Mouse (Mus musculus): ENCODE measurements at regions not wholly inside any gene's neighbourhood (a gene's known extent, or its start where the extent isn't known, plus 50 kb on each side); places are given as distances from the start of the nearest gene placed in this dataset.

DNA sequence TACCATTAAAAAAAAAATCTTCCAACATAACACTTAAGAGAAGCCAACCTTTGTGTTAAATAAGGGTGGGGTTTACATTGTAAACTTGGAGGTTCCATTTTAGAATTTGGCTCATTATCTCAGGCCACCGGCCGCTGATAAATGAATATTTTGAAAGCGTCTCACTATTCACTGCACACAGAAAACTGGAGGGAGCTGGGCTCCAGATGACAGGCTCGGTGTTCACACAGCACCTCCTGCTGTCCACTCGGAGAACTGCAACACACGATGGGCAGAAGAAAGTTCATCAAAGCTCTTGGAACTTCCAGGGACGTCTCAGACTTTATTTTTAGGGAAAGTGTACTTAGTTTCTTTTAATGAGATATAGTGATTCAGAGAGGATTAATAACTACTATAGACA, 78.6 kb upstream of the Dnajc24 start:
- 3% methylated on average over 7 of the region's 7 CpGs for WGBS
- ATAC-seq (ENCODE audit: insufficient number of reproducible peaks, low FRiP score, low TSS enrichment, low read depth), result no peak
- H3K27me3 ChIP-seq, result no peaks in the 10 kb centered on the region
- H3K4me2 ChIP-seq, result no peak overlapping the region
- H3K36me3 ChIP-seq, result no peaks in the 10 kb centered on the region
- H3K27ac ChIP-seq, result no peak overlapping the region
- no peak overlapping the region for H3K4me3 ChIP-seq
- H3K9ac ChIP-seq, result no peak overlapping the region
- H3K9me3 ChIP-seq, result no peaks in the 10 kb centered on the region
- H3K4me1 ChIP-seq, result no peaks in the 10 kb centered on the region

DNA sequence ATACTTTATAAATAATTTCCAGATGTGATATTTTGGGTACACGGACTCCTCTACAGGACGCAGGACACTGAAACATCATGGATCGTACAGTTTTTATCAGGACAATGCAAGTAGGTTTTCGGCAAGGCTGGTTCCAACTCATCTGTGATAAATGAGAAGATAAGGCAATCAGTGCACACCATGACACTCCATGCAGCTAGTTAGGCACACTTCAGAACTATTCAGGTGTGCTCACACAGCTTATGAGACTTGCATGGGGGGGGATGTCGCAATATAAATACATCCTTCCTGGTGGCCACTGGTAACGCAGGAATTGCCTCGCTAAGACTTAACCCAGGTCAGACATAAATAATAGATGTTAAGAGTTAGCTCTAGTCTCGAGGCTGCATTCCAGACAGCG, 77.3 kb upstream of the Dnajc24 start:
- no peaks in the 10 kb centered on the region for H3K27me3 ChIP-seq
- WGBS, result 64% methylated on average over 9 of the region's 9 CpGs
- no peak overlapping the region for H3K4me2 ChIP-seq
- H3K9me3 ChIP-seq, result no peaks in the 10 kb centered on the region
- H3K9ac ChIP-seq, result no peak overlapping the region
- H3K36me3 ChIP-seq, result no peaks in the 10 kb centered on the region
- H3K4me3 ChIP-seq, result no peak overlapping the region
- no peak for ATAC-seq (ENCODE audit: insufficient number of reproducible peaks, low FRiP score, low TSS enrichment, low read depth)
- no peaks in the 10 kb centered on the region for H3K4me1 ChIP-seq
- no peak overlapping the region for H3K27ac ChIP-seq

DNA sequence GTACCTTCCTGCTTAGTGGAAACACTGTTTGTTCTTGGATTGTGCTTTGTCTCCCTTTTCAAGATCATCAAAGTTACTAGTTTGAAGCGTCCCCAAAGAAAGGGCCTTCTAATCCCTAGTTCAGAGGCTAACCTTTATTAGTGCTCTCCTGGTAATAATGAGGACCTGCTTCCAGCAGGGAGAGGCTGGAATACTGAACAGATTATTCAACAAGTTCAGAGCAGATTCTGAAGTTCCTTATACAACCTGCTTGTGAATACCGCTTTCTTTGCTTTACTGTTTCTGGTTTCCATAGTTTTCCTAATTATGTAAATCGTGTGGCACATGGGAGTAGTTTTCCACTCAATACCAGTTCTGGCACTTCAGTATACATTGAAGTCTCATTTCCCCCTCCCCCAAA, 75.2 kb upstream of the Dnajc24 start:
- Histone ChIP-seq H3K27me3 (no peaks in the 10 kb centered on the region), H3K4me1 (no peaks in the 10 kb centered on the region), H3K9me3 (no peaks in the 10 kb centered on the region), H3K36me3 (no peaks in the 10 kb centered on the region), H3K4me2 (no peak overlapping the region), H3K27ac (no peak overlapping the region), H3K9ac (no peak overlapping the region), H3K4me3 (no peak overlapping the region)
- no peak for ATAC-seq (ENCODE audit: insufficient number of reproducible peaks, low FRiP score, low TSS enrichment, low read depth)
- 45% methylated on average over 3 of the region's 3 CpGs for WGBS

DNA sequence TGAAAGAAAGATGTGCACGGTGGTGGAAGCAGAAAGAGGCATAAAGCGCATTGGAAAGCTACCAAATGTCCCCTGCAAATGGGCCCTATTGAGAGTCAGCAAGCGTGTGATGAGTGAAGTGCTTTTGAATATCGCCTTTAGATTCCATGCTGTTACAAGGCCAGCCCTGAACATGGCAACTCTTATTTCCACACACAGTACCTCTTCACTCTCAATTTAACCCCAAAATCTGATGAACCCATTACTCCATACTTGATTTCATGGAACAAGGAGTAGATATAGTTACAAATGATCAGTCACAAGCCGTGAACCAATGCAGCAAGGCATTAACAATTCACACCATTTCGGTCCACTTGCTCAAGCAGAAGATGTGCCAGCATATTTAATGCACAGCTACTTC, 71.1 kb upstream of the Dnajc24 start:
- no peak overlapping the region for H3K4me2 ChIP-seq
- no peaks in the 10 kb centered on the region for H3K36me3 ChIP-seq
- no peaks in the 10 kb centered on the region for H3K9me3 ChIP-seq
- no peak overlapping the region for H3K4me3 ChIP-seq
- H3K9ac ChIP-seq, result no peak overlapping the region
- no peaks in the 10 kb centered on the region for H3K27me3 ChIP-seq
- H3K4me1 ChIP-seq, result no peaks in the 10 kb centered on the region
- 88% methylated on average over 6 of the region's 6 CpGs for WGBS
- no peak for ATAC-seq (ENCODE audit: insufficient number of reproducible peaks, low FRiP score, low TSS enrichment, low read depth)
- no peak overlapping the region for H3K27ac ChIP-seq

DNA sequence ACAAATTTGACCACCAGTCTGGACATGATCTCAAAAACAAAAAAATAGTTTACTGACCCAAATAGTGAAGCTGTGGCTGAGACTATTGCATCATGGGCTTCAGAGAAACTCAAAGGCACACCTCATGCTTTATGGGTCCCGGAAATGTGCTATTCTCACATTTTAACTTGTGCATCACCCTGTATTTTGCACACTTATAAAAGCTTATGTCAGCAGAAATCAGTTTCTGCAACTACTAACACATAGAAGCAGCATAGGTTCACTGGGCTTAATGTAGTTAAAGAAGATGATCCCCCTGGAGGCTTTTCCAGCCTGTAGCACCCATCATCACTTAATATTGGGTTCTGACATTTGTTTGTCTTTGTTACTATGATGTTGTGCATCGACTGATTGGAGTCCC, 61.0 kb upstream of the Dnajc24 start:
- no peaks in the 10 kb centered on the region for H3K4me1 ChIP-seq
- H3K9ac ChIP-seq, result no peak overlapping the region
- no peaks in the 10 kb centered on the region for H3K36me3 ChIP-seq
- no peak overlapping the region for H3K4me3 ChIP-seq
- H3K9me3 ChIP-seq, result no peaks in the 10 kb centered on the region
- no peak overlapping the region for H3K4me2 ChIP-seq
- no peak overlapping the region for H3K27ac ChIP-seq
- 91% methylated on average over 2 of the region's 2 CpGs for WGBS
- no peaks in the 10 kb centered on the region for H3K27me3 ChIP-seq
- ATAC-seq (ENCODE audit: insufficient number of reproducible peaks, low FRiP score, low TSS enrichment, low read depth), result no peak
